Mouse (Mus musculus): ENCODE results near the gene Trim68.
"Not testable (repeated sequence)": the region's sequence is repeated elsewhere in the genome, so short reads cannot be mapped to it uniquely, and the experiment has no call there.

Gene Trim68

DNA sequence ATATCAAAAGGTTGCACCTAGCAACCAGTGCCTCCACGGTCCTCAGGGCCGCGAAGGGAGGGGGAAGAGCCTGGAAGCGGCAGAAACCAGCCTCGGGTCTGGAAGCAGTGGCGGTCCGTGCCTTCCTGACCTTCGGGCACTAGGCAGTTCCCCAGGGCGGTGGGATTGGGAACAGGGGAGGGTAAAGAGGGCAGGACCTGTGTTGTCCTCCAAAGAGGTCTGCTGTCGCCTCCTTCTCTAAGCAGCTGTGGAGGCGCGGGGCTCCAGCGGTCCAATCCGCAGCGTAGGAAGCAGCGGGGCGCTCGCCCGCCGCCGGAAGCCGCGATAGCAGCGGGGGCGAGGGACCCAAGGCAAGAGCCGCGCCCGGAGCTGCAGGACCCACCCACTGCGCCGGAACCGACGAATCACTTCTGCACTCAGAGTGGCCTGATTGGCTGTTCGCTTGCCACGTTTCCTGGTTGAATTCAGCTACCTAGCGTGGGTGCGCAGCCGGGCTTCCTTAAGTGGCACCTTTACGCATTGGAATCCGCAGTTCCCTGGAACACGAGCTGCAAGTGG lies at the start of gene Trim68:
Gene Trim68, minus strand, starts transcription at position 384 of the 558 bp plus-strand sequence.
- DNase-seq = peak; percentile 89

DNA sequence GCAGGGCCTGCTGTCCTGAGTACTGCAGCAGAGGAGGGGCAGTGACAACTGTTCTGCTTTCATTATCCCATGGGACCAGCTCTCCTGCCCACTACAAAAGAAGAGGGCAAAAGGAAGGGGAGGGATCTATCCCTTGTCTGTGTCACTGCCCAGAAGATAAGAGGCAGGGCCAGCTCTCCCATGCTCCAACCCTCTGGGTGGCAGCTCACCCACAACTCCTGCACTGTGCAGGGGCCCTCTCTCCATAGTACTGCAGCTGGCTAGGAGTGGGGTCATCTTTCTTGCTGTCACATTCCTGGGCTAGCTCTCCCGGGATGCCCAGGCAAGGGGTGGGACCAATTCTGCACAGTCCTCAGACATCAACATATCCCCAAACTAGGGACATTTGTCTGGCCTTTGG lies 46.7 kb upstream of the Trim68 start:
- no peak for DNase-seq

DNA sequence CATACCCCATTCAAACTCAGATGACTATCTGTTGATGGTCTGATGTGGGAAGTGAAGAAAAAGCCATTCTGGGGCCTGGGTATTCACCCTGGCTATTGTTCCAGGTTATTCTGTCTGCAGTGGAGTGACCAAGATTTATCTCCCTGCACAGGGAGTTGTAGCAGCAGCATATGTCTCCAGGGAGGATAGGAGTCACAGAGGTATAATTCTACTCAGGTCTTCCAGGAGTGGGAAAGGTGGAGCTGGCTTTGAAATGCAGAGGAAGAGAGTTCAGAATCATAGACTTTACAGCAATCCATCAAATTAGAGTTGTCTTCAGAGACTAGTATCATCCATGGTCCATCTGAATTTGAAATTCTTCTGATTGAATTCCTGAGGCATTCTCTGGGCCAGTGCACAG lies 40.3 kb upstream of the Trim68 start, which contains the start of gene Olfr559:
Gene Olfr559, minus strand, starts transcription at position 101 of the 400 bp plus-strand sequence.
- DNase-seq = no peak

DNA sequence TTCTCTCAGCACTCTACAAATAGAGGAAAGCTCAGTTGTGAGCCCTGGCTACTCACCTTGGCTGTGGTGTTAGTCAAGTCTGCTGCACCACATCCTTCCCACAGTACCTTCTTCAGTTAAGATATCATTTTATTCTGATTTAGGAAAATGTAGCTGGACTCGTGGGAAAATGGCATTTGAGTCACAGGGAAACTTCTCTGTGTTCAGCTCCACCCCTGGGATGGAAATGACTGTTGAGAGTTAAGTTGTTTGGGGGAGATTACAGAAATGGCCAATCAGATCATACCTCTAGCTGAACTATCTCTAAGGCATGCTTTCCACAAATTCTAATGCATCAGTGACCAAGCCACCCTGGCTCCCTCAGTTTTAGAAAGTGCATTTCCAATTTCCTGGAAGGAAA lies 31.8 kb upstream of the Trim68 start, which contains the start of gene Olfr33:
Gene Olfr33, minus strand, starts transcription at position 101 of the 400 bp plus-strand sequence.
- no peak for DNase-seq

DNA sequence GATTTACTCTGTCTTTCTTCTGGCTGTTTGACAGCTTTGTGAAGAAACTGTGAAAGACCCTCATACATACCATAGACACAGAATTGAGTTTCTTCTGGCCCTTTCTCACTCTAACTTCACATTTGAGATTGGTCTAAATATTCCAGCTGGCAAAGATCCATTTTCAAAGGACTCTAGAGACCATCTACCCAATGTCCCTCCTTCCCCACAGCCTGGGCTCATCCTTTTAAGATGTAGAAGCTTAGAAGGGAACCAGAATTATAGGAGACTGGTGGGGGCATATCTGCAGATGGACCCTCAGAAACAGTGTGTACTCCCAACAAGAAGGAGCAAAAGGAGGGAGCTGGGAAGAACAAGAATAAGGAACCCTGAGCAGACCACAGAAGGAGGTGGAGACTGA lies 14.8 kb upstream of the Trim68 start, which contains the start of gene Olfr558:
Gene Olfr558, plus strand, starts transcription at position 301 of the 400 bp plus-strand sequence.
- no peak for DNase-seq

DNA sequence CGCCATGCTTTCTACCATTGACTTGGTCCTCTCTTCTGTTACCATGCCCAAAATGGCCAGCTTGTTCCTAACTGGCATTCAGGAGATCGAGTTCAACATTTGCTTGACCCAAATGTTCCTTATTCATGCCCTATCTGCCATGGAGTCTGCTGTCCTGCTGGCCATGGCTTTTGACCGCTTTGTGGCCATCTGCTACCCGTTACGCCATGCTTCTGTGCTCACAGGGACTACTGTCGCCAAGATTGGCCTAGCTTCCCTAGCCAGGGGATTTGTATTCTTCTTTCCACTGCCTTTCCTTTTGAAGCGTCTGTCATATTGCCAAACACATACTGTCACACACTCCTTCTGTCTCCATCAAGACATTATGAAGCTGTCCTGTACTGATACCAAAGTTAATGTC lies 11.3 kb upstream of the Trim68 start:
- DNase-seq = no peak

DNA sequence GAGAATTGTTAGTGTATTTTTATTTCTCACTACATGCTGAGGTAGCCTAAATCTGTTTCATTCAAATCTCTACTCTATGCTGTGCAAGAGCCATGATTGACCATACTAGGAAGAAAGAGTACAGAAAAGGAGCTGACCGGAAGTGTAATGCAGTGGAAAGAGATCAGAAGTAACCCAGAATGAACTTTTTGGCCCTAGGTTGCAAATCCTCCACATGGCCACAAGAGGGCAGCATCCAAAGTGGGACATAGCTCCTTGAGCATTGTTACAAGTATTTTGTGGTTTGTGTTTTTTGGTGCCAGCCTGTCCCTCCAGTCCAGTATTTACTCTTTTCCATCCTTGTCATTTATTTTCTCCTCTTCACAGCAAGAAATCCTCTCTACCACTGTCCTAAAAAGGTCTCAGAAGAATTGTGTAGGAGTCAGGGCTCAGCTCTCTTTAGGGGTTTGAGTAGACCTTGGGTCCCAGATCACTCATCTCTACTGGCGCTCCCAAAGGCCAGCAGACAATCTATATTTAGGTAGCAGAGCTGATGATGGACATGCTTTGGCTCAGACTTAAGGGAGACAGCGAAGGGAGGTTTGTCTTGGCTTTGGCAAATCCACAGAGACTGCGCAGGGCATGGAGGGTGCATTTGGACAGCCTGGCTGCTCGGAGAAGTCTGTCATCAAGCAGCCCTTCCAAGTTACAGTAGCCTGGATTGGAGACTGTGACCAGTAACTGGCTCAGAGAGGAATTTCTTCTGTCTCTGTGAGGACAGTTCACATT lies 8.4 kb upstream of the Trim68 start, which contains the start of gene Olfr557:
Gene Olfr557, plus strand, starts transcription at position 553 of the 768 bp plus-strand sequence.
- no peak for DNase-seq

DNA sequence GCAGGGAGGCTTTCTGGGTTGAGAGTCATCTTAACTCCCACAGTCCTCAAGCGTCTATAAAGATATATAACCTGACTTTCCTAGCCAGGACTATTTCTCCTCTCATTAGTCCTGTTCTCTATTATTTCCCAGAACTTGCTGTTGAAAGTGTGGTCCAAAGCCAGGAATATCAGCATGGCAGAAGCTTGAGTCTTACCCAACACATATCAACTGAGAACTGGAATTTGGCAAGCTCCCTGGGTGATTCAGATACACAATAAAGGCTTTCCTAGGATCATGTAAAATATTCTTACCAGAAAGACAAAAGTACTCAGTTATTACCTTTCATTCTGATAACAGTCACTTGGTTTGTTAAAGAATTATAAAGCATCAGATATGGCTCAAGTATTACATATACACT lies 5.2 kb downstream of the Trim68 start:
- no peak for DNase-seq

DNA sequence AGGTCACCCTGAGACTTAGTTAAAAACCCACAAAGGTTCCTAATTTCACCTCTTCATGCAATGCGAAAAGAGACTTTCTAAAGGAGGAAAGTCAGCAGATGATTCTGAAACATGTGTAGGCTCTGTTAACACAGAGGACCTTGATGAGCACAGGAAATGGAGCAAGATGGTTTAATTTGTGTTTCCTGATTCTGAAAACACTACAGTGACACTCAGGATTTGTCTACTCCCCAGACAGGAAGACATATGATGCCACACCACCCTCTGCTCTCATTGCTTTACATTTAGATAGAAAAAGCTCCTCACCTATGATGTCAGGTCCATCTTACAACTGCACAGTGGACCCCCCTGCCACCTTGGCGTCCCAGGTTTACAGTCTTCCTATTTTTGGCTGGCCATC lies 10.9 kb downstream of the Trim68 start:
- no peak for DNase-seq

DNA sequence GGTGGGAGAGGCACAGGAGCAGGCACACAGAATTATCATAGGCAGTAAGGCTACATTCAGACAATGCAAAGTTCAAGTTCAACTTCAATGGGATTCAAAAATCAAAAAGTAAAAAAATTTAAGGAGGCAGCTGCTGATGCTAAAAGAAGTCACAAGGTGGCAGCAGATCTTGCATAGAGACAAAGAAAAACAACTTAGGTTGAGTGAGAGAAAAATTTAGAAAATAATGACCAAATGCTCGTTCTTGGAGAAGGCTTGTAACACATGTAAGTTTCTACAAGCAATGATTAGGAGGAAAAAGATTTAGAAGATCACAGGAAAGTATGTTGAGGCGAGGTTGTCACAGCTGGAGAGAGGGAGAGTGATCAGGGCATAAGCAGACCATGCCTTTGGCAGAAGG lies 21.7 kb downstream of the Trim68 start:
- no peak for DNase-seq

DNA sequence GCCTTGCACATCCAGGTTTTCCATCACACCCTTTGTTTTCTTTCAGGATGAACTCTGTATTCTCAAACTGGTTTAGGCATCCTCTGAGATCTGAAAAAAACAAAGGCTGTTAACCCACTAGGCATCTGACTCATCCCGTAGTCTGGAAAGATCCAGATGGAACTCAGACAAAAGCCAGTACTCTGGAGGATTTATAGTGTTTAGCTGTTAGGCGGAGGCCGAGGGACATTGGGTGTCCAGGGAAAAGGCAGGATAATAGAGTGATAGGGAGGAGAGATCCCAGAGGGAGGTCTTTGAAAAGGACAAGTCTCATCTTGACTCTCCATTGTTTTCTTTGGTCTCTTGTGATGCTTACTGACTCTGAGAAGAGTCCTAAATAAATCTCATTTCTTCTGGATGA lies 22.5 kb downstream of the Trim68 start, which contains the start of gene Olfr556:
Gene Olfr556, plus strand, starts transcription at position 301 of the 400 bp plus-strand sequence.
- DNase-seq = no peak

DNA sequence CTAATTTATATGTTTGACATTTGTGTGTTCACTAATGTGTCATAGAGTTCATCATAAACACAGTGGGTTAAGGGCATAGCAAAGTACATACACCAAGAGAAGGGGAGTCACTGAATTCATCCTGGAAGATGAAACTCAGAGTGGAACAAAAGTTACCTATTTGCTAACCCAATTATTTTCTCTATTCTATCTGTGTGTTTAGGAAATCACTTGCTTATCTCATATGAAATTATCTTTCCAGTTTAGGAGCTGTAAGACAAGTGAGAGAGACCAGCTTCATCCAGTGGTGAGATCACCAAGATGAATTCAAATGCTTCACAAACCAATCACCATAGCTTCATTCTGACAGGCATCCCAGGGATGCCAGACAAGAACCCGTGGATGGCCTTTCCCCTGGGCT lies 28.6 kb downstream of the Trim68 start, which contains the start of gene Olfr555:
Gene Olfr555, plus strand, starts transcription at position 301 of the 400 bp plus-strand sequence.
- no peak for DNase-seq

DNA sequence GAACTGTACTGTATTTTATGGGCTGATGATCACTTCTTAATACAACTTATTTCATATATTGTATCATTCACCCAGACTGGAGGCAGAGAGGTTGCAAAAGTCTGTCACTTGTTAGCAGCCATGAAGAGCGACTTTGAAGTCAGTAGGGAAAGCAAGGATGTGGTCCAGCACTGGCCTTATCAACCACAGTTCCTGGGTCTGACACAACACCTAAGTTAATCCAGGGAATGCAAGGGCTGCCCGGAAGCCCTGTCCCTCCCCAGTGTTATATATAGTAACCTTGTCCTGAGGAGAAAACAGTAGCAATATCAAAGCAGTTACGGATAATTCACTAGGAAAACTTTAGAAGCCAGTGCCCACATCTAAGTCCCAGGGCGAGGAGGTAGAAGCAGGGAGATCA lies 42.2 kb downstream of the Trim68 start:
- not testable (repeated sequence) for DNase-seq

DNA sequence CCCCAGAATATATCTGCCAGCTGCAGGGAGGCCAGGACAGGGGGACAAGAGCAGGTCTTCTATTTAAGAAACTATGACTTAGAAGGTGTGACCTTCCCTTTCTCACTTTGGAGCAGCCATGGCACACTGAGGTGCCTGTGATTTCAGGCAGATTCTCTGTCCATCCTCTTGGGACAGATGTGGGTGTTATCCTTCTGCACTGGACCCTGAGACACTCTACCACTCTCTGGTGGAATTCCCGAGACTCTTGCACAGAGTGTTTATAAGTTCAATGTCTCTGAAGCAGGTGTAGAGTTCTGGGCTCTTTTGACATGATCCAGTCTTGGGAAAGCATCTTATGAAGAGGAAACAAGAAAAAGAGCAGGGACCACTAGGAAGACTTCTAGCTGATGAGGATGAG lies 49.0 kb downstream of the Trim68 start, which contains the start of gene Olfr554:
Gene Olfr554, plus strand, starts transcription at position 301 of the 400 bp plus-strand sequence.
- no peak for DNase-seq

DNA sequence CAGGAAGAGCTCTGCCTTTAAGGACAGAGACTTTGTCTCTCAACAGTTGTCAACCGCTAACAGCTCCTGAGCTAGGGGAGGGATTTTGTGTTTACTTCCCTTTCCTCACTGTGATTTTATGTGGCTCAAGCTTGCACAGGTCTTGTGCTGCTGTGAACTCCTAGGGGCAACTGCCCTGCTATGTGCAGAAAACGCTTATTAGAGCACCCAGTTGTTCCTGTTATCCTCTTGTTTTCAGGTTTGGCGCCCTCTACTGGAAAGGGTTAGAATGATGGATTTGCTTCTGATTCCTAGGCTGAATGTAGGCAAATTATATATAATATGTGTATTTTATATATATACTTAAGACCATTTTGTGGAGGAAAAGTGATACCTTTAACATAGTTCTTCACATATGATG lies 50.5 kb downstream of the Trim68 start:
- DNase-seq = no peak
